Mouse (Mus musculus) Patski (cell line): Measurements from ENCODE around the gene Efna2. TPM values are rescaled to one million over a fixed set of nuclear protein-coding genes. Genes with fewer than 3 reads are reported as not detected.

Experiments used
- ATAC-seq: fragments of 100-300 bp; one replicate; pipeline ENCODE4 v1.8.0; 2021
- CTCF ChIA-PET: fragments of 350-600 bp; sonication (Branson Sonifier 250); formaldehyde crosslinking; loops from one replicate; lab custom pipeline; 2022; ENCODE audit warnings: inconsistent platforms; lab: Charles Lee
- POLR2A ChIA-PET: fragments of 350-600 bp; sonication (Branson Sonifier 250); formaldehyde crosslinking; loops from one replicate; lab custom pipeline; 2022; ENCODE audit warnings: antibody characterized with exemption, inconsistent platforms; lab: Charles Lee
- DNase-seq: peaks from one replicate; pipeline ENCODE4 v3.0.0-alpha.2; 2011; ENCODE audit warnings: low read depth, low spot score
- H3K27me3 ChIP-seq: fragments of 371-371 bp; one replicate; pipeline ENCODE4 v1.5.1; 2021
- CTCF ChIP-seq: fragments of 100-300 bp; IDR thresholded peaks from one replicate; pipeline ENCODE4 v1.5.1; 2021
- in situ Hi-C: fragments of 300-500 bp; cut with MboI; formaldehyde crosslinking; loops from 3 replicates; pipeline ENCODE4 v1.11.1; 2018; ENCODE audit warnings: low pct_unique_long_range_greater_than_20kb, mixed read lengths
- polyA plus RNA-seq: library from polyadenylated mRNA; unstranded; gene quantifications from one replicate; pipeline ENCODE4 v1.2.3, GENCODE M21; 2021

Gene Efna2
- polyA plus RNA-seq, 1 experiment from 2014 or later: 1.1 TPM

GRCm38 (mm10) chr10:80136179-80136951 lies 42.9 kb upstream of the Efna2 start:
- in situ Hi-C loops: no loop called here
- ATAC-seq (no peak), DNase-seq (no peak)
- no peaks in the 10 kb centered on the region for H3K27me3 ChIP-seq
- CTCF ChIA-PET: interaction anchor here (1.3 kb wide), 1 partner anchor 37 kb away, joined by 3 read pairs; no protein-coding TSS in a partner anchor
- POLR2A ChIA-PET: no interaction called here
- TF ChIP-seq CTCF: no peak

GRCm38 (mm10) chr10:80136952-80137625 lies 42.2 kb upstream of the Efna2 start:
- DNase-seq (no peak), ATAC-seq (no peak)
- ChIA-PET CTCF (no interaction called here), POLR2A (no interaction called here)
- no peak for TF ChIP-seq CTCF
- H3K27me3 ChIP-seq: no peaks in the 10 kb centered on the region
- in situ Hi-C loops: no loop called here

GRCm38 (mm10) chr10:80137626-80138552 lies 41.4 kb upstream of the Efna2 start:
- ChIA-PET POLR2A (no interaction called here), CTCF (no interaction called here)
- no peaks in the 10 kb centered on the region for H3K27me3 ChIP-seq
- in situ Hi-C loops: no loop called here
- ATAC-seq: no peak
- TF ChIP-seq CTCF: no peak
- no peak for DNase-seq

- in situ Hi-C loops: no loop called here
- H3K27me3 ChIP-seq: no peaks in the 10 kb centered on the region
- ChIA-PET CTCF (interaction anchor here (1.3 to 5.2 kb wide), 2 partner anchors 9 to 153 kb away, joined by 4 to 46 read pairs; partner anchors contain the start of gene Tmem259), POLR2A (interaction anchor here (0.6 to 2.3 kb wide), 5 partner anchors 21 to 153 kb away, joined by 3 to 6 read pairs (median 4); no protein-coding TSS in a partner anchor)
- TF ChIP-seq CTCF: no peak
- ATAC-seq (no peak), DNase-seq (no peak)
These were observed 40.5 kb upstream of the Efna2 start, which contains the start of gene Atp5d for GRCm38 (mm10) chr10:80138553-80139438. Gene Atp5d, plus strand, starts transcription at chr10:80138632.

GRCm38 (mm10) chr10:80139439-80139775 lies 39.9 kb upstream of the Efna2 start:
- TF ChIP-seq CTCF: no peak
- CTCF ChIA-PET: interaction anchor here (1.3 to 5.2 kb wide), 2 partner anchors 9 to 154 kb away, joined by 4 to 46 read pairs; partner anchors contain the start of gene Tmem259
- no peak for DNase-seq
- ATAC-seq: no peak
- POLR2A ChIA-PET: interaction anchor here (0.6 to 2.3 kb wide), 5 partner anchors 22 to 153 kb away, joined by 3 to 6 read pairs (median 4); no protein-coding TSS in a partner anchor
- in situ Hi-C loops: no loop called here
- H3K27me3 ChIP-seq: no peaks in the 10 kb centered on the region

GRCm38 (mm10) chr10:80139975-80140665 lies 39.2 kb upstream of the Efna2 start:
- POLR2A ChIA-PET: interaction anchor here (0.6 to 2.3 kb wide), 7 partner anchors 20 to 1092 kb away, joined by 3 to 7 read pairs (median 5); partner anchors contain the start of gene Cirbp
- CTCF ChIA-PET: interaction anchor here (0.9 to 5.2 kb wide), 9 partner anchors 10 to 180 kb away, joined by 3 to 46 read pairs (median 5); partner anchors contain the start of genes Tmem259 and Wdr18
- H3K27me3 ChIP-seq: no peaks in the 10 kb centered on the region
- in situ Hi-C loops: loop anchor here (5.0 kb wide), 1 partner anchor 153 kb away; the partner anchor contains the start of gene Cnn2
- ATAC-seq (no peak), DNase-seq (no peak)
- TF ChIP-seq CTCF: no peak

GRCm38 (mm10) chr10:80140666-80141035 lies 38.6 kb upstream of the Efna2 start, which contains the start of gene Cbarp:
Gene Cbarp, minus strand, starts transcription at chr10:80140835.
- H3K27me3 ChIP-seq: no peaks in the 10 kb centered on the region
- DNase-seq (no peak), ATAC-seq (no peak)
- in situ Hi-C loops: loop anchor here (5.0 kb wide), 1 partner anchor 153 kb away; the partner anchor contains the start of gene Cnn2
- ChIA-PET CTCF (interaction anchor here (0.9 to 5.2 kb wide), 10 partner anchors 11 to 180 kb away, joined by 3 to 46 read pairs (median 4); partner anchors contain the start of genes Tmem259 and Wdr18), POLR2A (interaction anchor here (0.6 to 2.3 kb wide), 8 partner anchors 11 to 407 kb away, joined by 3 to 7 read pairs (median 4); partner anchors contain the start of gene Cirbp)
- no peak for TF ChIP-seq CTCF

- in situ Hi-C loops: loop anchor here (5.0 kb wide), 1 partner anchor 154 kb away; the partner anchor contains the start of gene Cnn2
- no peaks in the 10 kb centered on the region for H3K27me3 ChIP-seq
- ChIA-PET CTCF (interaction anchor here (0.9 to 5.2 kb wide), 10 partner anchors 11 to 181 kb away, joined by 3 to 46 read pairs (median 6); partner anchors contain the start of genes Tmem259 and Wdr18), POLR2A (interaction anchor here (0.6 to 2.3 kb wide), 10 partner anchors 11 to 408 kb away, joined by 3 to 7 read pairs (median 4); partner anchors contain the start of genes Cirbp and Tmem259)
- no peak for TF ChIP-seq CTCF
- DNase-seq (peak; percentile 71), ATAC-seq (peak; percentile 51)
These were observed 38.0 kb upstream of the Efna2 start for GRCm38 (mm10) chr10:80141243-80141642.
